ENCODE assay signal across 13 mouse cellular contexts in the genomic region with DNA sequence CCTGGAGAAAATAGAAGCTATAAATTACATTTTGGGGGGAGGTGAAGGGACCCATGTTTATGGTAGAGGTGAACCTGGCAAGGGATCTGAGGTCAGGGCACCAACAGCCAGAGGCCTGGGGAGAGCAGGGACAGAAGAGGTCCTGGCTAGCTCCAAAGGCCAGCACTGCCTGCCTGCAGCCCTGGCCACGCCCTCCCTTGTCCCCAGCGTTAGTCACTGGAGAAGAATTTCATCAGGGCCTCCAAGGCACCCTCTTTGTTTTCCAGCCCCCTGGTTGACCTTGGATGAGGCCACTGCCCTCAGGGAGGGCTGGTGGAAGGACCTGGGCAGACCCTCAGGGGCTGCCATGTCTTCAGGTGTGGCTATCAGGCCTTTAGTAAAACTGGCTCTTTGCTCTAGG. TPM values are rescaled to one million over a fixed set of nuclear protein-coding genes. Genes with fewer than 3 reads are reported as not detected.
A peak's percentile ranks its signal among the peaks of the same experiment; 100 is the strongest.
DNase-seq lines count a peak whose midpoint lies in the region; ATAC-seq and TF ChIP-seq lines count a peak whose summit lies in the region.
"Had no signal": no experiment of that assay in that cellular context is flagged by ENCODE, and none has a peak within 500 bp of the region (broad histone marks: within the 10 kb centered on the region; RNA-seq: fewer than 3 reads in every experiment).

No protein-coding gene starts in this region.

- no peak overlapping the region for H3K4me2 ChIP-seq in intestine, embryonic 16.5 days (ENCODE audit: low read depth, low read length)
- no peak overlapping the region for H3K4me2 ChIP-seq in hindbrain, embryonic 14.5 days (replicated peaks)

- no peaks in the 10 kb centered on the region for H3K36me3 ChIP-seq in heart, embryonic 10.5 days
- H3K36me3 ChIP-seq in embryonic facial prominence, embryonic 10.5 days (replicated peaks): no peaks in the 10 kb centered on the region
- no peaks in the 10 kb centered on the region; the same call in 1 of the 2 replicates for H3K36me3 ChIP-seq in intestine, embryonic 16.5 days (ENCODE audit: control insufficient read depth, insufficient read depth, low read length)
- H3K36me3 ChIP-seq in hindbrain, embryonic 14.5 days (replicated peaks; ENCODE audit: control insufficient read depth, insufficient read depth): no peaks in the 10 kb centered on the region

- DNase-seq in heart, embryonic 10.5 days (ENCODE audit: low spot score): no peak
- no peak for DNase-seq in heart, postnatal 36 days
- no peak for DNase-seq in Patski (ENCODE audit: low read depth, low spot score)
- DNase-seq in embryonic facial prominence, embryonic 10.5 days (ENCODE audit: low spot score): no peak
- no peak for DNase-seq in frontal cortex, adult 2 months (ENCODE audit: extremely low spot score in 1 of 2, low spot score in 1 of 2)
- no peak for DNase-seq in hindbrain, embryonic 14.5 days (ENCODE audit: low spot score)
- DNase-seq in left cerebral cortex, postnatal 10 days (ENCODE audit: extremely low spot score in 1 of 2, low spot score in 2 of 2): no peak
- DNase-seq: cerebellum, adult 11 months; gastrocnemius, postnatal 10 days; kidney, adult 11 months; right cerebral cortex, adult 18-20 months had no signal

- H3K27me3 ChIP-seq in heart, embryonic 10.5 days (ENCODE audit: insufficient read depth, poor library complexity, severe bottlenecking): no peaks in the 10 kb centered on the region
- H3K27me3 ChIP-seq in Patski: no peaks in the 10 kb centered on the region
- H3K27me3 ChIP-seq in embryonic facial prominence, embryonic 10.5 days (replicated peaks; ENCODE audit: low read depth, poor library complexity, severe bottlenecking): no peaks in the 10 kb centered on the region
- H3K27me3 ChIP-seq in intestine, embryonic 16.5 days (replicated peaks; ENCODE audit: control insufficient read depth, insufficient read depth, low read length): no peaks in the 10 kb centered on the region
- no peaks in the 10 kb centered on the region for H3K27me3 ChIP-seq in hindbrain, embryonic 14.5 days (ENCODE audit: control insufficient read depth, insufficient read depth, low read length)

- CTCF ChIA-PET in Patski (lab: Charles Lee): interaction anchor here (0.6 to 1.7 kb wide), 7 partner anchors 9 to 67 kb away, joined by 3 to 5 read pairs (median 3); no protein-coding TSS in a partner anchor

- ATAC-seq in Patski: peak; percentile 75
- ATAC-seq in intestine, embryonic 16.5 days: peak; percentile 36; the same call in 1 of the 2 replicates
- ATAC-seq in hindbrain, embryonic 14.5 days (ENCODE audit: low FRiP score): no peak

- TF ChIP-seq CTCF in Patski (IDR thresholded peaks at IDR 0.05): no peak

- in situ Hi-C loops in Patski (cut with MboI; ENCODE audit: low pct_unique_long_range_greater_than_20kb): no loop called here

- peaks cover 58% of the 10 kb centered on the region for H3K4me1 ChIP-seq in heart, embryonic 10.5 days
- peaks cover 13% of the 10 kb centered on the region for H3K4me1 ChIP-seq in embryonic facial prominence, embryonic 10.5 days
- peaks cover 7% of the 10 kb centered on the region for H3K4me1 ChIP-seq in intestine, embryonic 16.5 days (ENCODE audit: control insufficient read depth, insufficient read depth, low read length)
- no peaks in the 10 kb centered on the region for H3K4me1 ChIP-seq in hindbrain, embryonic 14.5 days (replicated peaks; ENCODE audit: control insufficient read depth, insufficient read depth, low read length)
- H3K4me1 ChIP-seq: megakaryocyte, embryonic 14.5 days had no signal

- H3K27ac ChIP-seq in heart, embryonic 10.5 days: peak overlapping the region; percentile 83
- peak overlapping the region; percentile 59 for H3K27ac ChIP-seq in embryonic facial prominence, embryonic 10.5 days (replicated peaks)
- no peak overlapping the region for H3K27ac ChIP-seq in intestine, embryonic 16.5 days (ENCODE audit: low read length)
- no peak overlapping the region for H3K27ac ChIP-seq in hindbrain, embryonic 14.5 days

- no peaks in the 10 kb centered on the region for H3K9me3 ChIP-seq in heart, embryonic 10.5 days
- no peaks in the 10 kb centered on the region for H3K9me3 ChIP-seq in embryonic facial prominence, embryonic 10.5 days
- no peaks in the 10 kb centered on the region for H3K9me3 ChIP-seq in intestine, embryonic 16.5 days (ENCODE audit: control insufficient read depth, low read length)
- no peaks in the 10 kb centered on the region for H3K9me3 ChIP-seq in hindbrain, embryonic 14.5 days (ENCODE audit: control insufficient read depth, low read length)

- no peak overlapping the region for H3K4me3 ChIP-seq in heart, embryonic 10.5 days
- H3K4me3 ChIP-seq in embryonic facial prominence, embryonic 10.5 days: no peak overlapping the region
- H3K4me3 ChIP-seq in intestine, embryonic 16.5 days (ENCODE audit: low read length): no peak overlapping the region
- H3K4me3 ChIP-seq in hindbrain, embryonic 14.5 days (replicated peaks; ENCODE audit: low read length): no peak overlapping the region
- H3K4me3 ChIP-seq: megakaryocyte, embryonic 14.5 days had no signal

- POLR2A ChIA-PET in Patski (lab: Charles Lee): interaction anchor here (0.8 to 1.0 kb wide), 2 partner anchors 14 to 16 kb away, joined by 3 read pairs; no protein-coding TSS in a partner anchor

- intact Hi-C loops in heart, postnatal 36 days (cut with DNase I): no loop called here
- intact Hi-C loops in left cerebral cortex, postnatal 10 days (cut with DNase I): no loop called here

- H3K9ac ChIP-seq in intestine, embryonic 16.5 days (ENCODE audit: low read depth, low read length): no peak overlapping the region
- H3K9ac ChIP-seq in hindbrain, embryonic 14.5 days: no peak overlapping the region

- WGBS in heart, embryonic 10.5 days: 25% methylated on average over 2 of the region's 2 CpGs
- WGBS in embryonic facial prominence, embryonic 10.5 days: 43% methylated on average over 2 of the region's 2 CpGs
- WGBS in intestine, embryonic 16.5 days: 28% methylated on average over 2 of the region's 2 CpGs
- 43% methylated on average over 2 of the region's 2 CpGs for WGBS in hindbrain, embryonic 14.5 days

RNA-seq across cellular contexts. Expression of gene Col5a1, which starts 30.1 kb away (rescaled TPM):
- polyA plus RNA-seq in heart, embryonic 10.5 days (2016; fragmentation: Nextera tagmentation; extraction: Ambion mirVana): 31.3 and 37.4 TPM in 2 replicates
- 10 to 100 TPM; 35.8 to 42.4 TPM for total RNA-seq in heart, postnatal 36 days (2021)
- polyA plus RNA-seq in Patski (2021): 39.0 TPM
- polyA plus RNA-seq in embryonic facial prominence, embryonic 10.5 days (2016; fragmentation: Nextera tagmentation; extraction: Ambion mirVana): 16.5 and 19.3 TPM in 2 replicates
- 78.1 and 80.5 TPM in 2 replicates for polyA plus RNA-seq in intestine, embryonic 16.5 days (2015; fragmentation: Nextera tagmentation; extraction: Ambion mirVana)
- 12.8 and 16.4 TPM in 2 replicates for polyA plus RNA-seq in frontal cortex, adult 2 months (2012; rRNA removed)
- polyA plus RNA-seq in hindbrain, embryonic 14.5 days (2014; fragmentation: Nextera tagmentation; extraction: Ambion mirVana): 12.2 and 14.7 TPM in 2 replicates
- total RNA-seq in left cerebral cortex, postnatal 10 days (2021): 10 to 100 TPM; 10.4 to 13.1 TPM

Comparison
In these comparisons a context has a peak if more than half of its experiments do, and no peak if none do; other contexts are left out.
1. H3K27ac ChIP-seq: peak in heart, embryonic 10.5 days (single experiment) and embryonic facial prominence, embryonic 10.5 days (single experiment); none in intestine, embryonic 16.5 days (single experiment) and hindbrain, embryonic 14.5 days (single experiment).